Mouse (Mus musculus) liver, embryonic 11.5 days (tissue): Measurements from ENCODE around the gene Gm10770. TPM values are rescaled to one million over a fixed set of nuclear protein-coding genes. Genes with fewer than 3 reads are reported as not detected.
"Not testable (repeated sequence)": the region's sequence is repeated elsewhere in the genome, so short reads cannot be mapped to it uniquely, and the experiment has no call there.

Experiments
- ATAC-seq: fragments of 200-750 bp; cut with Nextera tagmentation; replicated peaks from 2 replicates; pipeline ENCODE4 v1.8.0; 2017; ENCODE audit warnings: moderate number of reproducible peaks, mild to moderate bottlenecking, moderate TSS enrichment, moderate library complexity; ENCODE audit not compliant: low FRiP score
- DNase-seq: peaks from one replicate; pipeline ENCODE4 v3.0.0-alpha.2; 2017; ENCODE audit warnings: low spot score
- H3K27ac ChIP-seq: fragments of 300-500 bp; sonication (generic); 2 replicates; pipeline ENCODE4 v1.5.1; 2014; ENCODE audit warnings: mild to moderate bottlenecking, low read depth, low read length, control low read depth
- H3K27me3 ChIP-seq: fragments of 300-500 bp; sonication (generic); replicated peaks from 2 replicates; pipeline ENCODE4 v1.6.1; 2014; ENCODE audit warnings: low read length, mixed read lengths; ENCODE audit not compliant: control insufficient read depth, insufficient read depth
- H3K36me3 ChIP-seq: fragments of 300-500 bp; sonication (generic); 2 replicates; pipeline ENCODE4 v1.6.1; 2014; ENCODE audit warnings: mild to moderate bottlenecking, low read length, moderate library complexity, mixed read lengths; ENCODE audit not compliant: control insufficient read depth, insufficient read depth
- H3K4me1 ChIP-seq: fragments of 300-500 bp; sonication (generic); replicated peaks from 2 replicates; pipeline ENCODE4 v1.6.1; 2014; ENCODE audit warnings: low read length, mixed read lengths; ENCODE audit not compliant: control insufficient read depth, insufficient read depth
- H3K4me2 ChIP-seq: fragments of 300-500 bp; sonication (generic); 2 replicates; pipeline ENCODE4 v1.6.1; 2014; ENCODE audit warnings: mild to moderate bottlenecking, control low read depth, moderate library complexity
- H3K4me3 ChIP-seq: fragments of 300-500 bp; sonication (generic); 2 replicates; pipeline ENCODE4 v1.5.1; 2014; ENCODE audit warnings: low read depth, low read length, control low read depth
- H3K9ac ChIP-seq: fragments of 300-500 bp; sonication (generic); 2 replicates; pipeline ENCODE4 v1.6.1; 2014; ENCODE audit warnings: low read depth, low read length, control low read depth
- H3K9me3 ChIP-seq: fragments of 300-500 bp; sonication (generic); 2 replicates; pipeline ENCODE4 v1.6.1; 2016; ENCODE audit warnings: low read length, inconsistent platforms, mixed read lengths; ENCODE audit not compliant: control insufficient read depth
- WGBS: fragments of 180-500 bp; shearing (Covaris S2); extraction: QIAGEN DNeasy Blood & Tissue Kit; methylation state at CpG from one replicate; pipeline ENCODE4 v1.1.7; 2014; 5-methylcytosine and 5-hydroxymethylcytosine counted together
- polyA plus RNA-seq: library from polyadenylated mRNA; unstranded; fragments of >200 nt; fragmentation: Nextera tagmentation; extraction: Ambion mirVana; gene quantifications from 2 replicates; pipeline ENCODE4 v1.2.1, GENCODE M21; 2014

Gm10770 gene
- polyA plus RNA-seq: not detected in 2 replicates

DNA sequence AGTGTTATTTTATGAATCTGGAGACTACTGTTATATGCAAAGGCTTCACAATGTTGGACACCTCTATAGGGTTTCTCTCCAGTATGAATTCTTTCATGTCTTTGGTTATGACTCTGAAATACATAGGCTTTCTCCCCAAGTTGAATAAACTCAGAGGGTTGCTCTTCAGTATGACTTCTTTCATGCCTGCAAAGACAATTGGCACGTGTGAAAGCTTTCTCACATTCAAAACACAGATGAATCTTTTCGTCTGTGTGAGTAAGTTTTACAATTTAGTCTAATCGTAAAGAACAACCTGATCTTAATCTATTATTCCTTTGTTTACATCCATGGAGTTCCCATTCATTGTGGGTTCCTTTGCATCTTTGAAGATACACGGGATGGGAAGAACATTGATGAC is at the start of gene Gm10770:
Gene Gm10770 (minus strand): TSS at position 101 of the 400 bp plus-strand sequence.
- H3K9me3 ChIP-seq, ATAC-seq, DNase-seq, H3K4me1 ChIP-seq, H3K36me3 ChIP-seq, H3K4me2 ChIP-seq, H3K27me3 ChIP-seq, H3K4me3 ChIP-seq, H3K27ac ChIP-seq, H3K9ac ChIP-seq: not testable (repeated sequence)
- WGBS: 70% methylated on average over 4 of the region's 4 CpGs

DNA sequence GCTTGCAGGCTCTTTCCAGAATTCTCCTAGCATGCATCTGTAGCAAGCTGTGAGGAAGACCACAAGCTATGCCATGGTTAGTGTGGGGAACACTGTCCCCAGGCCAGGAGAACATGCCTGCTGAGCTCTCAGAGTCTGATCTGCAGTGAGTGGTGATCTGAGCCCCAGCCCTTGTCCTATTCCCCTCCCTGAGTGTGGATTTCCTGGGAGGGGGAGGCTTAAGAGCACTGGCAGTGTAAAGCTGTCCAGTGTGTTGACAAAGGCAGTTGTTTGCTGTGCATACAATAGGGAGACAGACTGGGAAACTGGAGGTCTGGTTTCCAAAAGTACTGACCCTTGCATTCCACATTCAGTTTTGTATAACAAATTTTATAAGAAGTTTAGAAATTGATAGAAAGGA is 43.8 kb upstream of the Gm10770 start:
- H3K36me3 ChIP-seq, H3K4me1 ChIP-seq, DNase-seq, H3K4me3 ChIP-seq, H3K9ac ChIP-seq, H3K4me2 ChIP-seq, H3K27me3 ChIP-seq, H3K27ac ChIP-seq, H3K9me3 ChIP-seq: not testable (repeated sequence)
- peak; percentile 27; the same call in 1 of the 2 replicates for ATAC-seq

DNA sequence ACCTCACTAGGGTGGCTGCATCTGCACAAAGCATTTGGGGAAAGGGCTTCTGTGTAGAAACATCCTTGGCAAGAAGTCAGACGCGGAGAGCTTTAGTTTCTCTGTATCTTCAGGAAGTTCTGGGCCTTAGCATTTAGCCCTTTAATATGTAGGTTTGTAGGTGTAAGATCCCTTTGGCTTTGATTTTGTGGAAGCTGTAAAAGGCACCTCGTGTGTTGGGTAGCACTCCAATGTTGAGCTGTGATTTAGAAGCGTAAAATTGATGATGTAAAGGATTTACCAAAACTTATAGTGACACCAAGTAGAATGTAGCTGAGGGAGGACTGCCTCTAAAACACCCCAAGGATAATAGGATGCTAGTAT is 38.9 kb upstream of the Gm10770 start:
- not testable (repeated sequence) for H3K36me3 ChIP-seq, H3K27me3 ChIP-seq, H3K4me1 ChIP-seq, H3K9ac ChIP-seq, ATAC-seq, H3K27ac ChIP-seq, DNase-seq, H3K9me3 ChIP-seq
- peak overlapping the region; percentile 49 for H3K4me2 ChIP-seq
- 21% methylated on average over 2 of the region's 4 CpGs for WGBS
- peak overlapping the region; percentile 41 for H3K4me3 ChIP-seq

DNA sequence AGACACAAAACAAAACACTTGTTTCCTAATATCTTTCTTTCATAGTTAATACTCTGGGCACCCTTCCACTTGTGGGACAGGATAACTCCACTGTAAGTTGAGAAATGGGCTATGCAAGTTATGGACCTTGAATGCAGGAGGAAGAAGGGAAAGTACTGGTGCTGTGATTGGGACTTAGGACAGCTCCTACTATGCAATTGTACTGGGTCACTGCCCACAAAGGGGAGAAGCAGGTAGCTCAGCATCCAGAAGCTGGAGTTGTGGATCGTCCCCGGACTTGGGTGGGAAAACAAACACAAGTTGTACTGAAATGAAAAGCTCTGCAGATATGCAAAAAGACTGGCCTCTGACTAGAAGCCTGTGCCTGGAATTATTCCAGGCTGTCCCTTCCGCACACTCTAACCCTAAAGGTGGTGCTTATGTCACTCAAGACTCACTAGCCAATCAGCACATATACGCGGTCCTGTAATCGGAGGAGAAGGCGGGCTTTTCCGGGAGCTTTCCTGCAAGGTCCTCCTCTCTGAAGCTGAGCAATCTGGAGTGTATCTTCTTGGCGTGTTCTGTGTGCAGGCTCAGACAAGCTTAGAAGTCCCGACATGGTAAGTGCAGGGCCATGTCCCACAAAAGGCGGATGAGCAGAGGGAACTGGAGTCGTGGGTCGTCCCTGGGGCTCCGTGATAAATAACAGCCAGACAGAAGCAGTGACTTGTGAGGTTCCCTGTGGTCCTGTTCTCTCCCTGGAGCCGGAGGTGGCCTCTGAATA is 38.3 kb upstream of the Gm10770 start, which contains the start of gene Zfp937:
Gene Zfp937 (plus strand): TSS at position 474 of the 763 bp plus-strand sequence.
- not testable (repeated sequence) for H3K36me3 ChIP-seq, H3K9me3 ChIP-seq, H3K4me1 ChIP-seq, H3K27me3 ChIP-seq, H3K27ac ChIP-seq
- 2% methylated on average over 15 of the region's 15 CpGs for whole genome bisulfite sequencing
- Histone ChIP-seq H3K4me3 (peak within 1 kb of the TSS; percentile 41), H3K9ac (peak within 1 kb of the TSS; percentile 9; the same call in 1 of the 2 replicates), H3K4me2 (peak within 1 kb of the TSS; percentile 49)
- peak; percentile 48 for DNase-seq
- peak; percentile 99 for ATAC-seq

DNA sequence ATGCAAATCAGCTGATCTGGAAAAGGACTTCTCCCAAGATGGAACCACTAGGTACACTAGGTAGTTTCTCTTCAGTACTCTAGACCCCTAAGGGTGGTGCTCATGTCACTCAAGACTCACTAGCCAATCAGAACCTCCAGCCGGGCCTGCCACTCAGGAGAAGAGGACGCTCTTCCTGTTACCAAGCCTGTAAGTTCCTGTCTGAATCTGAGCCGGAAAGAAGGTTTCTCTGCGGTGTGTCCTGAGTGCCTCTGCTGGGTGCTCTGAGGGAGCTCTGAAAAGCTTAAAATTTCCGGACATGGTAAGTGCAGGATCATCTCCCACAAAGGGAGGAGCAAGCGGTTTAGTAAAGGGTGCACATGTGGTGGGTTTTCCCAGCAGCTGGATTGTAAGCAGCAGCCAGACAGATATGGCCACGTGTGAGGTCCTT is 2.1 kb upstream of the Gm10770 start, which contains the start of gene Gm14139:
Gene Gm14139 (plus strand): TSS at position 186 of the 430 bp plus-strand sequence.
- H3K27me3 ChIP-seq, H3K27ac ChIP-seq, H3K9ac ChIP-seq, H3K4me1 ChIP-seq, H3K9me3 ChIP-seq, DNase-seq, H3K36me3 ChIP-seq, H3K4me3 ChIP-seq, H3K4me2 ChIP-seq, ATAC-seq: not testable (repeated sequence)
- WGBS: 58% methylated on average over 7 of the region's 7 CpGs

DNA sequence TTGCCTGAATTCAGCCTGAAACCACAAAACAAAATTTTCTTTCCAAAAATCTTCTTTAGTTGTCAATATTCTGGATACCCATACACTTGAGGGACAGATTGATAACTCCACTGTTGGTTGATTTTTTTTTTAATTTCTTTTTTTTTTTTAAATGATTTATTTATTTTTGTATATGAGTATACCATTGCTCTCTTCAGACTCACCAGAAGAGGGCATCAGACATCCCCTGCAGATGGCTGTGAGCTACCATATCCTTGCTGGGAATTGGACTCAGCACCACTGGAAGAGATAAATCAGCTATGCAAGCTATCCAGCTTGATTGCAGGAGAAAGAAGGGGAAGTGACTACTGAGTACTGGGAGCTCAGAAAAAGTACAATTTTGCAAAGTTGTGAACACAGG is 1.6 kb upstream of the Gm10770 start:
- H3K27me3 ChIP-seq, ATAC-seq, H3K27ac ChIP-seq, H3K4me3 ChIP-seq, H3K4me1 ChIP-seq, H3K4me2 ChIP-seq, H3K9ac ChIP-seq, H3K9me3 ChIP-seq, DNase-seq, H3K36me3 ChIP-seq: not testable (repeated sequence)

DNA sequence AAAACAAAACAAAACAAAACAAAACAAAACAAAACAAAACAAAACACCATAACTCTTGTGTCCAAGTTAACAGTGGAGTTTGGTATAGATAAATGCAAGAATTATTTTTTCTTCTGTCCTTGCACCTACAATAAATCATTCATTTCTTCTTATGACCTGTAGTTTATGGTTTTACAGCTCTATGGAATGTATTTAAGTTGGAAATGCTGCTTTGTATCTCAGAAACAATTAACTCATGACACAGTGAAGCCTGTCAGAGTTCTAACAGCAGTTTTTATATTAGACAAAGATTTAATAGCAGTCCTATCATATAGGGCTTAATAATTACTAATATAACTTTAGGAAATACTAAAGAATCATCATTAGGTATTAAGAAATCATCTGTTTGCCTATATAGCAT is 5.6 kb downstream of the Gm10770 start:
- H3K4me2 ChIP-seq: no peak overlapping the region
- no peaks in the 10 kb centered on the region for H3K27me3 ChIP-seq
- H3K36me3 ChIP-seq: no peaks in the 10 kb centered on the region
- no peak overlapping the region for H3K27ac ChIP-seq
- no peak overlapping the region for H3K4me3 ChIP-seq
- H3K9ac ChIP-seq: no peak overlapping the region
- H3K4me1 ChIP-seq: no peaks in the 10 kb centered on the region
- no peaks in the 10 kb centered on the region for H3K9me3 ChIP-seq
- ATAC-seq (no peak), DNase-seq (no peak)

DNA sequence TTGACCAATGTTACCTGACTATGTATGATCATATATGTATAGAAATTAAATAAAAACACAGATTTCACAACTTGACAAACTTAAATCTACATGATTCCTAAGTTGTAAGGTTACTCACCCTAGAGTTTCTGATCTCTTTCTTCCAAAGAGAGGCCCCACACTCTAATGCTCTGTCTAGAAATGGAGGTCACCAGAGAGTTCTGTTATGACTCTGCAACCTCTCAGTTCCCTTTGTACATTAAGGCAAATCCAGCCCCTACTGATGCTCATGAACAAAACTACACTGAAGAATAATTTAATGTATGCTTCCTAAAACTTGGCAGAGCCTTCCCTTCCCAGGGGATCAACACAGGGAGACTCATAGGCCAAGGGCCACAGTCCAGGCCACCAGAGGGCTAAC is 12.8 kb downstream of the Gm10770 start:
- no peaks in the 10 kb centered on the region for H3K27me3 ChIP-seq
- no peak overlapping the region for H3K4me3 ChIP-seq
- ATAC-seq (no peak), DNase-seq (no peak)
- no peaks in the 10 kb centered on the region for H3K36me3 ChIP-seq
- no peak overlapping the region for H3K9ac ChIP-seq
- H3K9me3 ChIP-seq: no peaks in the 10 kb centered on the region
- no peaks in the 10 kb centered on the region for H3K4me1 ChIP-seq
- no peak overlapping the region for H3K4me2 ChIP-seq
- no peak overlapping the region for H3K27ac ChIP-seq

DNA sequence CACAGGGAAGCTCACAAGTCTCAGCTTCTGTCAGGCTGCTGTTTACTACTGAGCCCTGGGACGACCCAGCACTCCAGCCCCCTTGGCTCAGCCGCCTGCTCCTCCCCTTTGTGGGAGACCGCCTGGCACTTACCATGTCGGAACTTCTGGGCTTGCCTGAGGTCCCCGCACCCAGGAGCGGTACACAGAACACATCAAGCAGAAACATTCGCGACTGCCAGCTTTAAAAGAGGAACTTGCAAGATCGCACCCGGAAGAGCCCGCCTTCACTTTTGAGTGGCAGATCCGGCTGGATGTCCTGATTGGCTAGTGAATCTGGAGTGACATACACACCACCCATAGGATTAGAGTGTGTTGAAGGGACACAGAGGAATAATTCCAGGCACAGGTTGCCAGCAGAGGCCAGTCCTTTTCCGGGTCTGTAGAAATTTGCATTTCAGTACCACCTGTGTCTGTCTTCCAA is 43.0 kb downstream of the Gm10770 start, which contains the start of gene Zfp120:
Gene Zfp120 (minus strand): TSS at position 274 of the 463 bp plus-strand sequence.
- Histone ChIP-seq H3K9me3 (no peaks in the 10 kb centered on the region), H3K27me3 (no peaks in the 10 kb centered on the region), H3K9ac (peak within 1 kb of the TSS; percentile 79), H3K4me2 (peak within 1 kb of the TSS; percentile 78), H3K4me3 (peak within 1 kb of the TSS; percentile 81), H3K36me3 (no peaks in the 10 kb centered on the region; the same call in 1 of the 2 replicates), H3K27ac (peak within 1 kb of the TSS; percentile 45; the same call in 1 of the 2 replicates), H3K4me1 (no peaks in the 10 kb centered on the region; the same call in 1 of the 2 replicates)
- ATAC-seq: peak; percentile 100
- WGBS: under 1% methylated on average over 13 of the region's 13 CpGs
- peak; percentile 72 for DNase-seq
